Mouse (Mus musculus): ENCODE results near the gene Ms4a15. TPM values are rescaled to one million over a fixed set of nuclear protein-coding genes. Genes with fewer than 3 reads are reported as not detected.

The Ms4a15 gene
- total and polyA plus RNA-seq, 3 experiments = not detected

GRCm38 (mm10) chr19:10940801-10941457 is 52.1 kb downstream of the Ms4a15 start:
- Histone ChIP-seq H3K9me3 (replicated peaks; ENCODE audit: insufficient read depth, low read length) (no peaks in the 10 kb centered on the region), H3K36me3 (ENCODE audit: control insufficient read depth in 1 of 2, insufficient read depth in 2 of 2, low read length in 2 of 2) (peaks cover 3 to 21% of the 10 kb centered on the region in 2 experiments; a peak in 3 of 4 replicates), H3K79me2 (ENCODE audit: control insufficient read depth, insufficient read depth, low read length, poor library complexity) (peaks cover 3% of the 10 kb centered on the region), H3K27me3 (ENCODE audit: control insufficient read depth in 1 of 2, insufficient read depth in 2 of 2, low read length in 2 of 2) (no peaks in the 10 kb centered on the region), H3K4me1 (ENCODE audit: control insufficient read depth in 1 of 2, insufficient read depth in 2 of 2, low read length in 2 of 2) (peaks cover 10 to 27% of the 10 kb centered on the region in 2 experiments), H3K27ac (ENCODE audit: control insufficient read depth, low read depth, low read length) (no peak overlapping the region), H3K9ac (ENCODE audit: control insufficient read depth, low read depth, low read length, poor library complexity, severe bottlenecking) (no peak overlapping the region), H3K4me3 (ENCODE audit: control insufficient read depth in 1 of 2, insufficient read depth in 1 of 2, low read depth in 2 of 2, low read length in 2 of 2) (no peak overlapping the region)
- DNase-seq (ENCODE audit: low read depth, low spot score) = no peak
- 0 out of 2 replicates have a peak, but pooled peaks have one; percentile 21 for TF ChIP-seq POLR2AphosphoS2 (IDR thresholded peaks at IDR 0.05; ENCODE audit: low read length)
- no peak for TF ChIP-seq ZNF384 (IDR thresholded peaks at IDR 0.05; ENCODE audit: low read depth, low read length)

GRCm38 (mm10) chr19:10940097-10940800 is 52.8 kb downstream of the Ms4a15 start:
- Histone ChIP-seq H3K79me2 (ENCODE audit: control insufficient read depth, insufficient read depth, low read length, poor library complexity) (peaks cover 1% of the 10 kb centered on the region; the same call in 1 of the 2 replicates), H3K4me1 (ENCODE audit: control insufficient read depth in 1 of 2, insufficient read depth in 2 of 2, low read length in 2 of 2) (peaks cover 10 to 31% of the 10 kb centered on the region in 2 experiments), H3K27ac (ENCODE audit: control insufficient read depth, low read depth, low read length) (no peak overlapping the region), H3K36me3 (ENCODE audit: control insufficient read depth in 1 of 2, insufficient read depth in 2 of 2, low read length in 2 of 2) (peaks cover 3 to 20% of the 10 kb centered on the region in 2 experiments; a peak in 3 of 4 replicates), H3K4me3 (ENCODE audit: control insufficient read depth in 1 of 2, insufficient read depth in 1 of 2, low read depth in 2 of 2, low read length in 2 of 2) (no peak overlapping the region), H3K27me3 (ENCODE audit: control insufficient read depth in 1 of 2, insufficient read depth in 2 of 2, low read length in 2 of 2) (no peaks in the 10 kb centered on the region), H3K9ac (ENCODE audit: control insufficient read depth, low read depth, low read length, poor library complexity, severe bottlenecking) (no peak overlapping the region), H3K9me3 (replicated peaks; ENCODE audit: insufficient read depth, low read length) (no peaks in the 10 kb centered on the region)
- TF ChIP-seq USF1 (IDR thresholded peaks at IDR 0.05; ENCODE audit: low read depth, low read length) (no peak), ZKSCAN1 (IDR thresholded peaks at IDR 0.05; ENCODE audit: low read depth, low read length) (no peak), NRF1 (IDR thresholded peaks at IDR 0.05; ENCODE audit: insufficient read depth, low read depth, low read length, poor library complexity, severe bottlenecking) (no peak), CHD1 (IDR thresholded peaks at IDR 0.05; ENCODE audit: low read depth, low read length) (no peak), KAT2A (conservative IDR thresholded peaks at IDR 0.05; ENCODE audit: low read depth, low read length) (no peak), GATA1 (IDR thresholded peaks at IDR 0.05; ENCODE audit: low read depth, low read length) (no peak), TAL1 (IDR thresholded peaks at IDR 0.05; ENCODE audit: low read length) (no peak), ELF1 (IDR thresholded peaks at IDR 0.05; ENCODE audit: low read depth, low read length) (no peak), CTCF (IDR thresholded peaks at IDR 0.05 in 2 of 3, conservative IDR thresholded peaks at IDR 0.05 in 1 of 3; ENCODE audit: control insufficient read depth in 1 of 3, insufficient read depth in 1 of 3, low read depth in 2 of 3, low read length in 3 of 3, poor library complexity in 1 of 3, severe bottlenecking in 1 of 3) (no peak), ZC3H11A (IDR thresholded peaks at IDR 0.05; ENCODE audit: low read depth, low read length) (no peak), JUND (IDR thresholded peaks at IDR 0.05; ENCODE audit: low read depth, low read length) (no peak), SMC3 (IDR thresholded peaks at IDR 0.05; ENCODE audit: low read depth, low read length) (no peak), ZMIZ1 (IDR thresholded peaks at IDR 0.05; ENCODE audit: low read depth, low read length) (no peak)
- no peak for DNase-seq (ENCODE audit: low read depth, low spot score)
